Mouse (Mus musculus): Measurements from ENCODE around the gene Ctbs. TPM values are rescaled to one million over a fixed set of nuclear protein-coding genes. Genes with fewer than 3 reads are reported as not detected.
"Not testable (repeated sequence)": the region's sequence is repeated elsewhere in the genome, so short reads cannot be mapped to it uniquely, and the experiment has no call there.

The Ctbs gene
- total RNA-seq, 2 experiments from 2014 or later = 5.3 to 8.2 TPM

DNA sequence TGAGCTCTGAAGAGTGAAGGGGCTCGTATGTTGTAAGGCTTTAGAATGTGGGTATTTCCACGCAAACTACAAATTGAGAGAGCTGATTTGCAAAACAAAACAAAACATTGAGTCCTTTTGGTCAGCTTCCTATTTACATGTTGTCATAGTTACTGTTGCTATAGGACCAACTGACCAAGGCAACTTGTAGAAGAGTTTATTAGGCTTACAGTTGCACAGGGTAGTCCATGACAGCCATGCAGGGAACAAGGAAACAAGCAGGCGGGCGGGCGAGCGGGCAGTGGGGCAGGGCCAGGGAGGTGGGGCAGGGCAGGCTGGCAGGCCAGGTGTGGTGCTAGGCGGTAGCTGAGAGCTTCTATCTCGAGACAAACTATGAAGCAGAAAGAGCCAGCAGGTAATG, 23.1 kb upstream of the Ctbs start:
- DNase-seq (ENCODE audit: low spot score in 2 of 2) = no peak

DNA sequence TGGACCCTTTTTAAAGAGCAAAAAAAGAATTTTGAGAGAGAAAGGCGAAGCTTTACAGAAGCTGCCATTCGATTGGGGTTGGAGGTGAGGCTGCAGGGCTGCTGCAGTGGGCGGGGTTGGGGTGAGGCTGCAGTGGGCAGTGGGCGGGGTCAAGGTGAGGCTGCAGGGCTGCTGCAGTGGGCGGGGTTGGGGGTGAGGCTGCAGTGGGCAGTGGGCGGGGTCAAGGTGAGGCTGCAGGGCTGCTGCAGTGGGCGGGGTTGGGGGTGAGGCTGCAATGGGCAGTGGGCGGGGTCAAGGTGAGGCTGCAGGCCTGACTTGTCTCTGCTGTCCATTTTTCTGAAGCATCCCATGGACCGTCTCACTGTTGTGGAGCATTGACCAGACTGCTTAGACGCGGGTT, 16.5 kb upstream of the Ctbs start:
- DNase-seq (ENCODE audit: low spot score in 2 of 2) = not testable (repeated sequence)

DNA sequence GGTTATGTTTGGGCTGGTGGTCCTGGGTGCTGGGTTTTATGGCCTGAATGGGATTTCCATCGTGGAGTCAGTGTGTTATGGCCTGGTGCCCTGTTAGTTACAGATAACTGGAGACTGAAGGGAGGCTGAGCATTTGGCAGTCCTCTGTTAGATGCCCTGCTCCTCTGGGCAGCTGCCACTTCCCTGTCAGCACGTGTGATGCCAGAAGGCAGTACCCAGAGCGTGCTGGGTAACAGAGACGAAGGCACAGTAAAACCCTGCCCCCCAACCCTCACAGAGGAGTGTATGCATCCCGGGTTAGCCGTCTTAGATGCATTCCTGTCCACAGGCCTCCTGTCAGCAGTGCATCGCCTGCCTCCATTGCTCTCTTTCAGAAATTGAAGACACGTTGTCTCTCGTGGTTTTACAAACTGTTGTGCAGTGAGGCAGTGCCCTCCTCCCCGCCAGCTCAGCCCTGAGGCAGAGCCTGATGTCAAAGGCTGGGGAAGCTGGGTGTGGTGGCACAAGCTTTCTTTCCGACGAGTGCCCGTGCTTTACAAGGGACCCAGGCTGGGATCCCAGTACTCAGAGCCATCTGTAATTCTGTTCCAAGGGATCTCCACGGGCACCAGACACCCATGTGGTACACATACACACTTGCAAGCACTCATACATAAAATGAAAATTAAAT, 15.8 kb upstream of the Ctbs start:
- DNase-seq (ENCODE audit: low spot score in 2 of 2) = no peak

DNA sequence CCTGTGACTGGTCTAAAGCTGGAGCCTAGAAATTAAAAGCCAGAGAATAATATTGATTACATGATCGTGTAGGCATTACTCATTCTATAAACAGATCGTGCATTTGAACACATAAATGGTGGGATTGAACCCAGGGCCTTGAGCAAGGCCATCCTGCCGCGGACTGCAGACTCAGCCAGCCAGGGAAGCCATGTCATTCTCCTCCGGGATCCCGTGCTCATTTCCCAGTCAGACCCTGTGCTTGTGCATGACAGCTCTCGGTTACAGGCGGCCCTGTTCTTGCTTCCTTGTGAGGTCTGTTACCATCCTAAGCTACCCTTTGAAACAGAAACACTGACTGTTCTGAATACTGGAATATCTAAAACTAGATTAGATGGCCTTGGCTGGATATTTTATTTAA, 14.9 kb upstream of the Ctbs start:
- DNase-seq (ENCODE audit: low spot score in 2 of 2) = no peak

DNA sequence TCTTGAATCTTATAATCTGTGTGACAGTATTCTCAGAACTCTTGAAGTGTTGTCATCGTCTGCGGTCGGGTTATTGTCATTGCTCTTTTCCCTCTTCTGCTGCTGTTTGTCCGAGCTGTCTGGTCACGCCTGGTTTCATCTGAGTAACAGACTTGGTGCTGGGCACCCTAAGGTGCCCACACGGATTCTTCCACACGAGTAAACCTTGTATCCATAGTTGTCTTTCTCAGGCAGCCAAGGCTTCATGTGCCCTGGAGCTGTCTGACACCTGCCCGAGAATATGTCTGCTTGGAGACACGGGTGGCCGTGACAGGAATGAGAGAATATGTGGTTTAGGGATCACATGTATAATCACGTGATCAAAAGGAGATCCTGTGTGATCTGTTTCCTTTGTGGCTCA, 14.1 kb upstream of the Ctbs start:
- DNase-seq (ENCODE audit: low spot score in 2 of 2) = no peak

DNA sequence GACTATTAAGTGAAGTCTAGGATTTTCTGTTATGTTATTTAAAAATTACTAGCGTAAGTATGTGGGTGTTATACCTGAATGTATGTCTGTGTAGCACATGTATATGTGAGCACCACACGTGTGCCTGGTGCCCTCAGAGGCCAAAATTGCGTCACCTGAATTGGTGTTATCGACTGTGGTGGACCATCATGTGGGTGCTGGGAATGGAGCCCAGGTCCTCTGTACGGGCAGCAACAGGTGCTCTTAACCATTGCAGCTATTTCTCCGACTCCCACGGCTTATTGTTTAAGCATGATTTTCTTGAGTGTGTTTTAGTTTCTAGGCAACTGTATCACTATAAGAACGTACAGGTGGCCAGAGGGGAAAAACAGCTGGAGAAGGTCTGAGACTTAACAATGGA, 13.5 kb upstream of the Ctbs start:
- DNase-seq (ENCODE audit: low spot score in 2 of 2) = no peak

DNA sequence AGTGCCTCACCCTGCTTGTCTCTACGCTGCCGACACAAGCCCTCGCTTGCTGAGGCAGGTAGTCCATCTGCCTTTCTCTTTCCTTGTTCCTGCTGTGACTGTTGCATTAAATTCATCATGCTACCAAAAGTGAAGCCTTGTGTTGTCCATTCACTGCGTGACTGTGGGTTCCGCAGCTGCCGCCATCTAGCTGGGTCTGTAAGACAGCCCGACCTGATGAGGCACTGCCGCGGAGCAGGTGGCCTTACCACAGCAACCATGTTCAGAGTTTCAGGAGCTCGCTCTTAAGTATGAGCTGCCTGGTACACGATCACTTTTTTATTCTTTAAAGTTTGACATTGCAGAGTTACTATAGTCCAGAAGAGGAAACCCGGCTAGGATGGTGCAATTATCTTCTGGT, 9.6 kb upstream of the Ctbs start:
- DNase-seq (ENCODE audit: low spot score in 2 of 2) = no peak

DNA sequence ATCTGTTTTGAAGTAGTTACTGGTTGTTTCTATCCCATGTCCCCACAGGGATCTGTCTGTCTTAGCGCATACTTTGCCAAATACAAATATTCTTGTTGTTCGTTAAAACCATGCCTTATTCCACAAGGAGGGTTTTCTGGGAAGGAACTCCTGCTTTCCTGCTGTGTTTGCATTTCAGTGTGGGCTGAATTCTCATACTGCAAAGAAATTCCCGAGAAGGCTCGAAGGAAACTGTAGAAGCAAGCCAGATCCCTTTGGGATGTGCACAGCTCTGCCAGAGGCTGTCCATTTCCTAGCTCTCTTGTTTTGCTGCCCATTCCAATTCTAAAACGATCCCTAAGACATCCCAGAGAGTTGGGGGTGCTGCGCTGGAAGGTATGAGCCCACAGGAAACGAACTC, 9.2 kb upstream of the Ctbs start:
- no peak for DNase-seq (ENCODE audit: low spot score in 2 of 2)

DNA sequence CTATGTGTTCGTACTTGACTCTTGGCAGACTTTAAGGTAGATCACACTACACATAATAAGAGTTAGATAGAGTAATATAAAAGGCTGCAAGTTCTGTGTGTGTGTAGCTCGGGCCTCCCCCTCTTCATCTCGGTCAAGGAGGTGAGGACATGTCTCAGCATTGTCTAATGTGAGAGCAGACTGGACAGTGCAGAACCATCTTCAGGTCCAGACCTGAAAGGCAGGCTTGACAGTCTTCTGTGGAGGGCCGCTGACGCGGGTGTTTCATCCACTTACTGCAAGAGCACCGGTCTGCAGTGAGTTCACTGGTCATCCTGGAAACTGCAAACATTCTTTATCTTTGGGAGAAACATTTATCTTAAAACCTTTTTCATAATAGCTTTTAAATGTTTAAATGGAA, 7.1 kb upstream of the Ctbs start:
- no peak for DNase-seq (ENCODE audit: low spot score in 2 of 2)

DNA sequence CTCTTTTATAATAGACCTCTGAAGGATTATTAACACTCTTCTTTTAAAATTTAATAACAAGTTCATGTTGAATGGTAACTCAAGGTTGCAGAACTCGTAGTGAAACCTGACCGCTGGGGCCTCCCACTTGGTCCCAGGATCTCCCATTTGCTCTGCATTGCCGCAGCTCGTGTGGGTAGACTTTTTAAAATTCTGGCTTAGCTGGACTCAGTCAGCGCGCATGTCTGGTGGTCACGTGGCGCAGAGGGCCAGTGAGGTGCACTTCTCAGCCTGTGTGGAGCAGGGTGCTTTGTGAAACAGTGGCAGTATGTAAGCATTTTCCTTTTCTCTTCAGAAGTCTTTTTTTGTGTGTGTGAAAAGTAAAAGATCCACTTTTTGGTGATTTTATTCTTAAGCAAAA, 6.7 kb upstream of the Ctbs start:
- DNase-seq (ENCODE audit: low spot score in 2 of 2) = no peak

DNA sequence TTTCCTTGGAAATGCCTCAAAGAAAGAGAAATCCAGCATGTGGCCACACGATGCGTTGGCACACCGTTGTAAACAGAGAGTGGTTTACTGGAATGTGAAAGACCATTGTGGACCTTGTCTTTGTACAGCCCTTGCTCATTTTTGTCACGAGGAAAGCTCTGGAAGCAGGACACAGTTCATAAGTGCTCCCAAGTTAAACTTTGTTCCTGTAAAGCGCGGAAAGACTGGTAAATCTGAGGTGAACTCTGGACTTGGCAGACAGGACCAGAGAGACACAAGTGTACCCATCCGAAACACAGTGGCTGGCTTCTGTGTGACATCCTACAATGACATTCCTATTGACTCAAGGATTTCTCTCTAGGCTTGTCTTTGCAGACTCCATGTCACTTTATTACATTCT, 6.2 kb upstream of the Ctbs start:
- no peak for DNase-seq (ENCODE audit: low spot score in 2 of 2)

DNA sequence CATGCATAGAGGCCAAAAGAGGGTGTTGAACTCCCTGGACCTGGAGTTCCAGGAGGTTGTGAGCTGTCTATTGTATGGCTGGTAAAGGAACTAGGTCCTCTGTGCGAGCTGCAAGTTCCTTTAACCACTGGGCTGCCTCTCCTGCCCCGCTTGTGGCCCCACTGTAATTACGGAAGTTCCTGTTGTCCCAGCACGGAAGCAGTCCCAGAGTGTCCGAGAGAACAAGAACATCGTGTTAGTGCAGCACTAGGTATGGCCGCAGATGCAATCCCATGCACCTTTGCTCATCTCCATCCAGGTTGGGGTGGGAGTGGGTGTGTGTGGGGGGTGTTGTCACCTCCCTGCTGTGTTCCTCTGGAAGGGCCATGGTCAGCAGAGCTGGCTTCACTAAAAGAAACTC, 4.7 kb upstream of the Ctbs start:
- DNase-seq (ENCODE audit: low spot score in 2 of 2) = no peak

DNA sequence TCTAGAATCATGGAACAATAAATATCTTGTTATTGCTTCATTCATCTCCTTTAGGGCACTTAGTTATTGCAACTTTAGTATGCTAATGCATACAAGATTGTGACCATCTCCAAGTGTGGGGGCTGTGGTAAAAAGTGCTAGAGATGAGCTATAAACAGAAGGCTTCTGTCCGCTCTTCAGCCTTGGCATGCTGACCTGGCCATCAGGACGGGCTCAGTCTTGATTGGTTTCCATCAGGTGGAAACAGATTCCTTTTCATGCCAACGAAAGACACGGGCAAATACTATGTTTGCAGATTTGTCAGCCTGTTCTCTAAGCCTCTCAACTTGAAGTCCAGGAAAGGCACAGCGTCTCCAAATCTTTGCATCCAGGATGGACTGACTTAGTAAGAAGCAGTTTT, 2.4 kb upstream of the Ctbs start:
- no peak for DNase-seq (ENCODE audit: low spot score in 2 of 2)

DNA sequence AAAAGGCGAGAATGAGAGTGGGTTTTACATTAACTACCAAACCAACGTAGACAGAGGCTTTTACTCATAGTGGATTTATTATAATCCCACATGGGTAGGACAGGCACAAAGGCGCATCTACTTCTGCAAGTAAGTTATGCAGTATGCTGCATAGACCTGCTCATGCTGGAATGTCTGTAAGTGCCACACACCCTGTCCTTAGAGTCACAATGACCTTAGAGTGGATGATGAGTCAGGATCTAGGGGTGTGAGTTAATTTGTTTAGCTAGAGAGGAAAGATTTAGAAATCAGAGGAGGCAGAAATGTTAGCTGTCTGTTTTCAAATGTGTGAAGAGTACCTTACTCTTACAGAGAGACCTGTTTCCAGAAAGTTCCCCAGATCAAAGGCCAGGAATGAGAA, 2.0 kb upstream of the Ctbs start:
- DNase-seq (ENCODE audit: low spot score in 2 of 2) = no peak

DNA sequence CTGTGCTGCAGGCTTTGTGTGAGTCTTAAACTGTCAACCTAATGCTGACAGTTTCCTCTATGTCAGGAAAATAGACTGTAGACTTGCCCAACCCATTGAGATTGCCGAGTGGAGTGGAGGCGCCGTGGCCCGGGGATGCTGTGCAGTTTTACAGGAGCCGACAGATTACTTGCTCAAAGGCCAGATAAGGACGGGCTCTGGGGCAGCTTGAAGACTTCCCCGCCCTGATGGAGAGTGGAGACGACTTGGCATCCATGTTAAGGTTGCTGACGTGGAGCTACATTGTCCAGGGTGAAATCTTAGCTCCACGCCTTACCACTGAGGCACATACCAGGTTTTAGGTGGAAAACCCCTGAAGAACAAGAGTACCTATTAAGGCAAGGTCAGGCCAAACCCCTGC, 1.2 kb upstream of the Ctbs start:
- DNase-seq (ENCODE audit: low spot score in 2 of 2) = no peak

DNA sequence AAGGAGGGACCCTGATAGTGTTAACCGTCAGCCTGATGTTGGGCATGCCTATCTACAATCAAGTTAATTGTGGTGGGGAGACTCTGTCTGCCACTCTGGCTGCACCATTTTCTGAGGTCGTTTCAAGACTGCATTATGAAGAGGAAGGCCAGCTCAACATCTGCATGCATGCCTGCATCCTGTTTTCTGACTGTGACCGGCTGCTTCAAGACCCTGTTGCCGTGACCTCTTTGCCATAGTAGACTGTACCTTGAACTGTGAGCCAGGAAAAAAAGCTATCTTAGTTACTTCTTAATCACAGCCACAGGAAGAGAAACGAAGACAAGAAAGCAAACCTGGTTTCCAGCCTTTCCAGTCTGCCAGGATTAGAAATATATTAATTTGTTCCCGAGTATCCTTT, 626 bp upstream of the Ctbs start:
- no peak for DNase-seq (ENCODE audit: low spot score in 2 of 2)

DNA sequence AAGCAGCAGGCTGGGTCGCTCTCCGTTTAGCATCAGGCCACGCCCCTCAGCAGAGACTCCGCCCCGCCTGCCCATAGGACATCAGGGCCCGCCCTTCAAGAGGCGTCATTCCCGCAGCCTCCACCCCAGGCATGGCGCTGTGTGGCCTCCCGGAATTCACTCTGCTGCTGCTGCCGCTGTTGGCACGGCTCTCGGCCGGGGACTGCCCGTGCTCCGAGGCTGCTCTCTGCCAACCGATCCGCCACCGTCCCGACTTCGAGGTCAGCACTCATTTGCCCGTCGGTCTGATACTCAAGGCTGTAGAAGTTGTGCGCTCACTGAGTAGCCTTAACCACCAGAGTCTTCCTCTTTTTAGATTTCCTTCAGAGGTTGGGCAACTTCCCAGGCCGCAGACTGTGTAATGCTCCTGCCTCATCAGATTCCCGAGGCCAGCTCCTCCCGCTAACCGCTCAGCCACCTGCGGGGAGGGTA, 811 bp downstream of the Ctbs start:
- peak; percentile 89 to 91 for DNase-seq (ENCODE audit: low spot score in 2 of 2)

DNA sequence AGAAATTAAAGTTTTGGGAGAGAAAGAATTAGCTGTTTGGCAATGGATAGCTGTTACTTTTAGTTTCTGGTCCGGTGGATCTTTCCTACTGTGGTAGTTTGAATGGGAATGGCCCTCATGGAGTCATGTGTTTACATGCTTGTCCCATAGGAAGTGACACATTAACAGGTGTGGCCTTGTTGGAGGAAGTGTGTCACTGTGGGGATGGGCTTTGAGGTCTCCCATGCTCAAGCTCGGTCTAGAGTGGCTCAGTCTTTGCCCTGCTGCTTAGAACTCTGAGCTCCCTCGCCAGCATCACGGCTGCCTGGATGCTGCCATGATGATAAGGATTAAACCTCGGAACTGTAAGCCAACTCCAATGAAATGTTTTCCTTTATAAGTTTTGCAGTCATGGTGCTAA, 1.8 kb downstream of the Ctbs start:
- no peak for DNase-seq (ENCODE audit: low spot score in 2 of 2)

DNA sequence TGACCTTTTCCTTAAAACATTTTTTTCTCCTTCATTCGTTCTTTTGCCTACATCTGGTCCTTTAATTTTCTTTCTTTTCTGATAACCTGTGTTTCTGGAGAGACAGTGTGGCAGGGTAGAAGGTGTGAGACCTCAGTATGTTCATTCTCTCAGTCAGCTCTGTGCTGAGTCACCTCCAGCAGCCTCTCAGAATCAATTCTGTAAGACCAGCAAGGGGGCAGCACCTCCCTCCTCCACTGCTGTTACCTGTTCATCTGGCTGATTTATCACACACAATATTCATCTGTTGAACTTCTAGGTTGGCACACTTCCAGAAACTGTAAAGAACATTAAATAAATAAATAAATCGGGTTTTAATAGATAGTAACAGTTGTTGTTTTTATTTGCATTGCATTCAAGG, 13.3 kb downstream of the Ctbs start:
- no peak for DNase-seq (ENCODE audit: low spot score in 2 of 2)

DNA sequence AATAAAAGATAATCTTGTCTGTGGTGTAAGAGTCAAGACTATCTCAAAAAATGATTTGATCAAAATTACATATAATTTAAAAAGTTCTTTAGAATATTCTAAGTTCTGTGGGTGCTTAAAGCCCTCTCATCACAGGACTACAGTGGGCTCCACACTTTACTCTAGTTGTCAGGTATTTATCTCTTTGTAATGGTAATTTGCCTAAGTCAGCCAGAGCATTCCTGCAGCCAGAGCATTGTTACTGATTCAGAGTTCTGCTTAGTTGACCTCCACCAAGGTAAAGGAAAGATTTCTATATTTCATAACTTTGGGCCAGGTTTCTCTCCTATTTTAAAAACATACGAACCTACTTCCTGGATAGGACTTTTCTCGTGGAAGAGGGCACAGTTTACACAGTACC, 19.6 kb downstream of the Ctbs start:
- DNase-seq (ENCODE audit: low spot score in 2 of 2) = no peak

DNA sequence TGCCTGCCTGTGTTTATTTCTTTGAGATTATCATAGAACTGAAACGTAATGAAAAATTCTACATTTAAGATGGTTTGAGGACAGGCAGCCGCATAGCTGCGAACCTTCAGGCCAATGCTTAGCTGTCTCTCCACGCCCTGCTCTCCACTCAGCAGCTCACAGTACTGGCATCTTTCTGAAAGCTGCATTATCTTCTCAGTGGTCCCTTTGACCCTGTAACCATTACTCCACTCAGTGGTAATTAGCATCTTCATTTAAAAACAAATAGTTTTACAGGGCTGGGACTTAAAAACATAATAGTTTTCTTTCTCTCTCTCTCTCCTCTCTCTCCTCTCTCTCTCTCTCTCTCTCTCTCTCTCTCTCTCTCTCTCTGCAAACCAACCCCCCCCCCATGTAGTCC, 23.1 kb downstream of the Ctbs start:
- no peak for DNase-seq (ENCODE audit: low spot score in 2 of 2)

DNA sequence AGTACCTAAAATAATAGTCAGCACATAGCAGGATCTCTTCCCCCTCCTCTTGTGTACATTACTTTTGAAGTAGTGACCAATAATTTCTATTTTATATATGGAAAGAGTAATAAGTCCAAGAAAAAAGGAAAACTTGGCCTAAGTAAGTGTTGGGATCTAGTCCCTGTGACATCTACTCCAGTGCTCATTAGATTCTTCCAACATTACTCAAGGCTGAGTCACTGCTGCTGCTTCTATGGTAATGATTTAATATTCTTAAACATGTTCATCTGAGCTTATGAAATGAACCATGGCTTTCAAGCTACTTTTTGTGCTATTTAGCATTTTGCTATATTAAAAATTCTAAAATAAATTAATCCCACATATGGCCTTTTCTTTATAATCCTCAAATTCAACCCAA, 24.1 kb downstream of the Ctbs start:
- DNase-seq (ENCODE audit: low spot score in 2 of 2) = no peak

DNA sequence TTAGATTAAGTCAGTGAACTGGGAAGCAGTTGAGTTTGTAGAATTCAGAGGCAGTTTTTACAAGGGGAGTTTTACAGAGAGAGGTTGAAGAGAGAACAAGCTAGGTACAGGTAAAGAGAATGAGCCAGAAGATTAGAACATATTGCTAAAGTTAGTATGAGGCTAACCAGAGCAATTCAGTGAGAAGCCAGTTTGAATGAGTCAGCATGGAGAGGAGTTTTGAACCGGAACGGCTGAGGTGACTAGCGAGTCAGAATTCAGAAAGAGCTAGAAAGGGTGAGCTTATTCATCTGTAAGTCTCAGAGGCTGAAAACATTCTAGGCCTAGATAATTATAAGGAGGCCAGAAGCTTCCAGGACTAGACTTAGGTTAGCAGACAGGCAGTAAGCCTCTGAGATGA, 24.8 kb downstream of the Ctbs start:
- no peak for DNase-seq (ENCODE audit: low spot score in 2 of 2)

DNA sequence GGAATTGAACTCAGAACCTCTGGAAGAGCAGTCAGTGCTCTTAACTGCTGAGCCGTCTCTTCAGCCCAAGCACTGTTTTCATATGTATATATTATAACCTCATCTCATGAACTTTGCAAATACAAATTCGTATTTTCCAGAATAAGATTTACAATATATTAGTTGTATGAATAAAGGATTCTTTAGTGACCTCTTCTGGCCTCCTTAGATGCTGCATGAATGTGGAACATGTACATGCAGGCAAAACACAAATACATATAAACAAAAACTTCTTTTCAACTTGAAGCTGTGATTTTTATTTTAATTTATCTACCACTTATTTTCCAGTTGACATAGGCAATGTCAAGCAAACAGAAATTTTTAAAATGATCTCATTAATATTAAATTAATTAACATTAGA, 32.4 kb downstream of the Ctbs start:
- no peak for DNase-seq (ENCODE audit: low spot score in 2 of 2)

All from adrenal gland, adult 18-20 months (tissue).